Mouse (Mus musculus) ES-Bruce4 (cell line): ENCODE data around the gene Dnajb13.

Experiments used
- CTCF ChIP-seq: IDR thresholded peaks from one replicate; pipeline ENCODE4 v1.8.1; 2011; ENCODE audit warnings: low read depth, low read length
- POLR2A ChIP-seq: IDR thresholded peaks from one replicate; pipeline ENCODE4 v1.8.1; 2011; ENCODE audit warnings: low read length; ENCODE audit not compliant: insufficient read depth

DNA sequence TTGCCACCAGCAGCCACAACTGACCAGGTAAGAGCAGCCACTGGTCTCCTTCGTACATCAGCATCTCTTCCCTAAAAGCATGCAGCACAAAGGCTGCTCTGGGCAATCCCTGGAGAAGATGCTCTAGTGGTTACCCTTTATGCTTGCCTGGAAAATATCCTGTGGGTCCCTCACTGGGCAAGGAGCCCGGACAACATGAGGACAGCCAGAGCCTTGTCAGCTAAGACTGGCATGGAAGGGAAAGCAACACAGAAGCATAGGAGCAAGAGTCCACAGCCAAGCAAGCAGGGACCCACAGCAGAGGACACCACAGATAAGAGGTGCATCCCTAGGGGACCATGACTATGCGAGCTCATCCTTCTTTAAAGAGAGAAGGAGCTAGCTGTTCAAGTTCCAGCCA lies 54.9 kb downstream of the Dnajb13 start:
- TF ChIP-seq CTCF (no peak), POLR2A (no peak)
